Mouse (Mus musculus): ENCODE data around the gene Mcpt8.

DNA sequence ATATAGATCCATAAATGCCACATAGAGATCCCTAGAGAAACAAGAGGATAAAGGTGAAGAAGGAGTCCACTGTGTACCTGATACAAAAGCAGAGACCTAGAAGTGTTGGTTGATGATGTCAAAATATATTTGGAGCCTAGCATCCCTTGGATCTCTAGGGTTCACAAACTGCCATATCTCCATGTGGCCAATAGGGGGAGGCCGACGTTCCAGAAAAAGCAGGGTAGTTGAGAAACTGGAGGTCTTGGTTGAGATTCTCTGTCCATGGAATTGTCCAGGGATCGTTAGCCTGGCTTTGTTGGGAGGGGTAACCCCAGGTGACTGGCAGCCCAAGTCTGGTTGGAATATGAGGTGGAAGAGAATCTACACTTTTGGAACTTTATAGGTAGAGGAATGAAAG is 43.3 kb upstream of the Mcpt8 start:
- TF ChIP-seq POLR2A (IDR thresholded peaks at IDR 0.05; ENCODE audit: low read depth, low read length) (no peak), EP300 (IDR thresholded peaks at IDR 0.05; ENCODE audit: low read length) (no peak), IRF4 (IDR thresholded peaks at IDR 0.05; ENCODE audit: low read depth, low read length) (no peak), RCOR1 (conservative IDR thresholded peaks at IDR 0.05; ENCODE audit: low read depth, low read length) (no peak), CTCF (conservative IDR thresholded peaks at IDR 0.05 in 1 of 2, IDR thresholded peaks at IDR 0.05 in 1 of 2; ENCODE audit: low read depth in 2 of 2, low read length in 2 of 2) (peak; percentile 44 to 58; a peak in 3 of 4 replicates), SMC3 (IDR thresholded peaks at IDR 0.05; ENCODE audit: low read depth, low read length) (no peak; the same call in 1 of the 2 replicates), E2F4 (IDR thresholded peaks at IDR 0.05; ENCODE audit: insufficient replicate concordance, low read depth, low read length) (no peak)
